Mouse (Mus musculus): ENCODE data around the gene Samt3.

Gene Samt3

GRCm38 (mm10) chrX:86043899-86044298 is at the start of gene Samt3:
Gene Samt3 (plus strand): TSS chrX:86044199.
- DNase-seq (ENCODE audit: low spot score), result no peak

- DNase-seq (ENCODE audit: low spot score), result no peak
Measured at GRCm38 (mm10) chrX:86016591-86016990, 27.4 kb upstream of the Samt3 start.

GRCm38 (mm10) chrX:86088672-86089071 is 44.7 kb downstream of the Samt3 start:
- DNase-seq (ENCODE audit: low spot score), result no peak

Data from ovary, postnatal 36 days (tissue).